Mouse (Mus musculus) limb, embryonic 10.5 days (tissue): ENCODE measurements around the gene Fads2. TPM values are rescaled to one million over a fixed set of nuclear protein-coding genes. Genes with fewer than 3 reads are reported as not detected.

Source experiments
- DNase-seq: peaks from one replicate; pipeline ENCODE4 v3.0.0-alpha.2; 2017; ENCODE audit warnings: low spot score
- H3K27ac ChIP-seq: fragments of 300-500 bp; sonication (generic); 2 replicates; pipeline ENCODE4 v1.5.1; 2016; ENCODE audit warnings: mild to moderate bottlenecking
- H3K27me3 ChIP-seq: fragments of 300-500 bp; sonication (generic); 2 replicates; pipeline ENCODE4 v1.6.1; 2016; ENCODE audit warnings: low read depth, mild to moderate bottlenecking; ENCODE audit not compliant: poor library complexity, severe bottlenecking
- H3K36me3 ChIP-seq: fragments of 300-500 bp; sonication (generic); 2 replicates; pipeline ENCODE4 v1.6.1; 2016; ENCODE audit warnings: mild to moderate bottlenecking, moderate library complexity
- H3K4me1 ChIP-seq: fragments of 300-500 bp; sonication (generic); 2 replicates; pipeline ENCODE4 v1.6.1; 2016
- H3K4me3 ChIP-seq: fragments of 300-500 bp; sonication (generic); 2 replicates; pipeline ENCODE4 v1.5.1; 2016; ENCODE audit warnings: mild to moderate bottlenecking, moderate library complexity
- H3K9me3 ChIP-seq: fragments of 300-500 bp; sonication (generic); replicated peaks from 2 replicates; pipeline ENCODE4 v1.6.1; 2016; ENCODE audit warnings: mild to moderate bottlenecking
- WGBS: fragments of 180-500 bp; shearing (Covaris S2); methylation state at CpG from one replicate; pipeline ENCODE4 v1.1.7; 2016; 5-methylcytosine and 5-hydroxymethylcytosine counted together
- polyA plus RNA-seq: library from polyadenylated mRNA; unstranded; fragments of >200 nt; fragmentation: Nextera tagmentation; extraction: Ambion mirVana; gene quantifications from 2 replicates; pipeline ENCODE4 v1.2.1, GENCODE M21; 2016

Gene Fads2
- polyA plus RNA-seq, 1 experiment from 2014 or later, result 158 TPM

- Histone ChIP-seq H3K36me3 (peaks cover 17% of the 10 kb centered on the region), H3K27ac (no peak overlapping the region), H3K9me3 (no peaks in the 10 kb centered on the region), H3K4me3 (no peak overlapping the region), H3K4me1 (peaks cover 13% of the 10 kb centered on the region), H3K27me3 (no peaks in the 10 kb centered on the region)
- WGBS, result 94% methylated on average over 3 of the region's 3 CpGs
- no peak for DNase-seq
Observed at GRCm38 (mm10) chr19:10056686-10057085, 44.9 kb downstream of the Fads2 start.

GRCm38 (mm10) chr19:10055783-10056660 lies 45.5 kb downstream of the Fads2 start:
- WGBS, result 88% methylated on average over 22 of the region's 22 CpGs
- no peak overlapping the region for H3K27ac ChIP-seq
- no peaks in the 10 kb centered on the region for H3K27me3 ChIP-seq
- DNase-seq, result no peak
- peaks cover 10% of the 10 kb centered on the region for H3K36me3 ChIP-seq
- no peaks in the 10 kb centered on the region for H3K9me3 ChIP-seq
- peaks cover 11% of the 10 kb centered on the region for H3K4me1 ChIP-seq
- H3K4me3 ChIP-seq, result no peak overlapping the region

- no peak for DNase-seq
- Histone ChIP-seq H3K4me3 (no peak overlapping the region), H3K36me3 (0 out of 2 replicates have a peak, but pooled peaks cover 5% of the 10 kb centered on the region), H3K9me3 (no peaks in the 10 kb centered on the region), H3K27me3 (no peaks in the 10 kb centered on the region), H3K27ac (no peak overlapping the region), H3K4me1 (peaks cover 7% of the 10 kb centered on the region; the same call in 1 of the 2 replicates)
- WGBS, result 82% methylated on average over 3 of the region's 3 CpGs
Observed at GRCm38 (mm10) chr19:10055261-10055660, 46.3 kb downstream of the Fads2 start.

- 87% methylated on average over 6 of the region's 6 CpGs for WGBS
- H3K27ac ChIP-seq, result no peak overlapping the region
- H3K36me3 ChIP-seq, result 0 out of 2 replicates have a peak, but pooled peaks cover 5% of the 10 kb centered on the region
- no peaks in the 10 kb centered on the region for H3K27me3 ChIP-seq
- H3K4me1 ChIP-seq, result peaks cover 9% of the 10 kb centered on the region; the same call in 1 of the 2 replicates
- H3K4me3 ChIP-seq, result no peak overlapping the region
- DNase-seq, result no peak
- H3K9me3 ChIP-seq, result no peaks in the 10 kb centered on the region
Observed at GRCm38 (mm10) chr19:10054361-10055075, 47.0 kb downstream of the Fads2 start.

GRCm38 (mm10) chr19:10053692-10054260 lies 47.8 kb downstream of the Fads2 start:
- Histone ChIP-seq H3K4me3 (no peak overlapping the region), H3K27ac (no peak overlapping the region), H3K9me3 (no peaks in the 10 kb centered on the region), H3K36me3 (0 out of 2 replicates have a peak, but pooled peaks cover 5% of the 10 kb centered on the region), H3K4me1 (peaks cover 12% of the 10 kb centered on the region; the same call in 1 of the 2 replicates), H3K27me3 (no peaks in the 10 kb centered on the region)
- no peak for DNase-seq
- WGBS, result 95% methylated on average over 10 of the region's 10 CpGs

- Histone ChIP-seq H3K36me3 (0 out of 2 replicates have a peak, but pooled peaks cover 5% of the 10 kb centered on the region), H3K4me1 (peaks cover 12% of the 10 kb centered on the region; the same call in 1 of the 2 replicates), H3K27me3 (no peaks in the 10 kb centered on the region), H3K27ac (no peak overlapping the region), H3K4me3 (no peak overlapping the region), H3K9me3 (no peaks in the 10 kb centered on the region)
- 91% methylated on average over 4 of the region's 4 CpGs for WGBS
- DNase-seq, result no peak
Observed at GRCm38 (mm10) chr19:10052698-10053097, 48.8 kb downstream of the Fads2 start.

GRCm38 (mm10) chr19:10050438-10050837 lies 51.1 kb downstream of the Fads2 start:
- Histone ChIP-seq H3K4me3 (no peak overlapping the region), H3K4me1 (peaks cover 5% of the 10 kb centered on the region; the same call in 1 of the 2 replicates), H3K36me3 (no peaks in the 10 kb centered on the region), H3K27me3 (no peaks in the 10 kb centered on the region), H3K27ac (no peak overlapping the region), H3K9me3 (no peaks in the 10 kb centered on the region)
- DNase-seq, result no peak
- 81% methylated on average over 2 of the region's 2 CpGs for WGBS

- Histone ChIP-seq H3K9me3 (no peaks in the 10 kb centered on the region), H3K36me3 (no peaks in the 10 kb centered on the region), H3K4me1 (peaks cover 5% of the 10 kb centered on the region; the same call in 1 of the 2 replicates), H3K4me3 (no peak overlapping the region), H3K27me3 (no peaks in the 10 kb centered on the region), H3K27ac (no peak overlapping the region)
- DNase-seq, result no peak
Observed at GRCm38 (mm10) chr19:10049533-10049932, 52.0 kb downstream of the Fads2 start.

GRCm38 (mm10) chr19:10046983-10047382 lies 54.6 kb downstream of the Fads2 start:
- no peak overlapping the region for H3K27ac ChIP-seq
- H3K27me3 ChIP-seq, result peaks cover 15% of the 10 kb centered on the region
- H3K4me1 ChIP-seq, result peaks cover 10% of the 10 kb centered on the region
- H3K4me3 ChIP-seq, result no peak overlapping the region
- no peaks in the 10 kb centered on the region for H3K36me3 ChIP-seq
- H3K9me3 ChIP-seq, result no peaks in the 10 kb centered on the region
- no peak for DNase-seq
- WGBS, result 65% methylated on average over 3 of the region's 3 CpGs

- Histone ChIP-seq H3K36me3 (no peaks in the 10 kb centered on the region), H3K27ac (no peak overlapping the region), H3K4me1 (peaks cover 16% of the 10 kb centered on the region), H3K27me3 (peaks cover 15% of the 10 kb centered on the region), H3K9me3 (no peaks in the 10 kb centered on the region), H3K4me3 (no peak overlapping the region)
- DNase-seq, result no peak
- 78% methylated on average over 4 of the region's 4 CpGs for WGBS
Observed at GRCm38 (mm10) chr19:10046346-10046745, 55.2 kb downstream of the Fads2 start.

GRCm38 (mm10) chr19:10045707-10046106 lies 55.8 kb downstream of the Fads2 start:
- Histone ChIP-seq H3K4me1 (peaks cover 22% of the 10 kb centered on the region), H3K9me3 (no peaks in the 10 kb centered on the region), H3K27ac (no peak overlapping the region), H3K27me3 (peaks cover 21% of the 10 kb centered on the region), H3K36me3 (no peaks in the 10 kb centered on the region), H3K4me3 (no peak overlapping the region)
- DNase-seq, result no peak
- WGBS, result 80% methylated on average over 2 of the region's 2 CpGs

- Histone ChIP-seq H3K27ac (no peak overlapping the region), H3K4me1 (peaks cover 17% of the 10 kb centered on the region), H3K4me3 (no peak overlapping the region), H3K27me3 (peaks cover 38% of the 10 kb centered on the region), H3K9me3 (no peaks in the 10 kb centered on the region), H3K36me3 (no peaks in the 10 kb centered on the region)
- DNase-seq, result no peak
Observed at GRCm38 (mm10) chr19:10043643-10044042, 57.9 kb downstream of the Fads2 start.

- no peak for DNase-seq
- Histone ChIP-seq H3K9me3 (no peaks in the 10 kb centered on the region), H3K36me3 (no peaks in the 10 kb centered on the region), H3K27me3 (peaks cover 38% of the 10 kb centered on the region), H3K4me1 (peaks cover 17% of the 10 kb centered on the region), H3K4me3 (no peak overlapping the region), H3K27ac (no peak overlapping the region)
- WGBS, result 90% methylated on average over 4 of the region's 4 CpGs
Observed at GRCm38 (mm10) chr19:10042816-10043215, 58.7 kb downstream of the Fads2 start.
